Mouse (Mus musculus) cerebellum, adult 9-10 months (tissue): ENCODE results near the gene Olfr286.

Experiments used
- DNase-seq: peaks from one replicate; pipeline ENCODE4 v3.0.0; 2022

Gene Olfr286

DNA sequence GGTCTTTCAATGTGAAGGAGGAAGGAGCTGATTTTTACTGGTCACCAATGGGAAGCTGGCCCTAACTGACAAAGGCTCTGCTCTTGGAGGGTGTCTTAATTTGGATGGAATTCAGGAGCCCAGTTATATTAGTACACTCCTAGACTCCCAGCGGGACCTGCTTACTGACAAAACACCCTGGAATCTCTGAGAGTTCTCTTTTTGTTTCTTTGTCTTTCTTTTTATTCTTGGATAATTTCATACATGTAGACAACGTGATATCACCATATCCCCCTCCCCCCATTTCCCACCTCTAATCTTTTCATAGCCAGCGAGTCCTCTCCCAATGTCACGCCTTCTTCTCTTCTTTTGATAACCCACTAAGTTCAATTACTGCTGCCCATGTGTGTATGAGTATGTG is at the start of gene Olfr286:
TSS of gene Olfr286 (minus strand) at position 101 of the 400 bp plus-strand sequence.
- DNase-seq = no peak

DNA sequence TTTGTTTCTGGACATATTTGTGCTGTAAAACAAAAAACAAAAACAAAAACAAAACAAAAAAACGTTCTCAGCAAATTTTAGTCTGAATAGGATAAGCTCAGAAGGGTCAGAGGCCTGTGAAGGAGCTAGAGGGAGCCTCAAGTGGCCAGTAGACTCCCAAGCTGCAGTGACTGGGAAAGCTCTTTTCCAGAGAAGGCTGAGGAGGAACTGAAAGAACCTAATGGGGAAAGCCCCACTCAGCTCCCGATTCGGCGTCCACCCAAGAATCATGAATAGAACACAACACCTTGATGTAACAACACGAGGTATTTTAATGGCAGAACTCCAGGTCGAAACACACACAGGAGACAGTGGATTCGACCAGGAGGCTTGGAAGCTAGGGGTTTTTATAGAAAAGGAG is 23.5 kb upstream of the Olfr286 start:
- DNase-seq = no peak

DNA sequence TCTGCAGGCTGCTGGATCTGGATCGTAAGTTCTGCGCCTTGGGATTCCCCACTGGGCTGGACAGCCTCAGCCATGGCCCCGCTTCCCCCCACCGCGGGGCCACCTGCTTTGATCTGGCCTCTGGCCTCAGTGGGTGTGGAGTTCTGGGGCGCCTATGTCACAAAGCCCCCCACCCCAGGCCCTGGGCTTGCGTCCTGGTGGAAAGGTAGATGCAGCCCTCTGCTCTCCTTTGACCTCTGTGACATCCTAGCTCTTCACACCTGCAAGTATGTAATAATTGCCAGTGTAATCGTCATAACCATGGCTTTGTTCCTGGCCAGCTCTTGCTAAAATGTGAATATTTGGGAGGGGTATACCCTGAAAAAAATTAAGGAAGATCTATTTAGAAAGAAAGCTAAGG is 22.9 kb upstream of the Olfr286 start, which contains the start of gene H1fnt:
TSS of gene H1fnt (minus strand) at position 101 of the 400 bp plus-strand sequence.
- no peak for DNase-seq

DNA sequence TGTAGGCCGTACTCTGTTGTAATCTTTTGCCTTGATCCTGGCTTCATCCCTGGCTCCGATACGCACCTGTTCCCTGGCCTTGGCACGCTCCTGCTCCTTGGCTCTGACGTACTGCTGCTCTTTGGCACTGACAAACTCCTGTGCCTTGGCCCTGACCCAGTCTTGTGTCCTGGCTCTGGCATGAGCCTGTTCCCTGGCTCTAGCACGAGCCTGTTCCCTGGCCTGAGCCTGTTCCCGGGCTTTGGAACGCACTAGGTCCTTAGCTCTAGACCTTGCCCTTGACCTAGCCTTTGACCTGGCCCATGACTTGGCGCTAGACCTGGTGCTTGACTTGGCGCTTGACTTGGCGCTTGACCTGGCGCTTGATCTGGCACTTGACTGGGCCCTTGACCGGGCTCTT is 22.0 kb upstream of the Olfr286 start:
- DNase-seq = peak; percentile 39

DNA sequence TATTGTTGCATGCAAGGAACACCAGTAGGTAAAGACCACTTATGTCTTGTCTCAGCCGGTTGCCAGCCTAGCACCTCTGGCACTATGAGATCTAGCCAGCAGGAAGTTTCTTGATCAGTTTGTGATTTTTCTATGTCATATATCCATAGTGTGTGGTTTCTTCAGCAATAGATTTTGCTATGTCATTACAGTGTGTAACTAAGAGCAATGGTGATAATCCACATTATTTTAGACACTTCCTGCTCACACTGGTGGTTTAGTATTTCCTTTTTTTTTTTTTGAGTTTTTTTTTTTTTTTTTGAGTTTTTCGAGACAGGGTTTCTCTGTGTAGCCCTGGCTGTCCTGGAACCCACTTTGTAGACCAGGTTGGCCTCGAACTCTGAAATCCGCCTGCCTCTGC is 1.2 kb upstream of the Olfr286 start:
- DNase-seq = no peak

DNA sequence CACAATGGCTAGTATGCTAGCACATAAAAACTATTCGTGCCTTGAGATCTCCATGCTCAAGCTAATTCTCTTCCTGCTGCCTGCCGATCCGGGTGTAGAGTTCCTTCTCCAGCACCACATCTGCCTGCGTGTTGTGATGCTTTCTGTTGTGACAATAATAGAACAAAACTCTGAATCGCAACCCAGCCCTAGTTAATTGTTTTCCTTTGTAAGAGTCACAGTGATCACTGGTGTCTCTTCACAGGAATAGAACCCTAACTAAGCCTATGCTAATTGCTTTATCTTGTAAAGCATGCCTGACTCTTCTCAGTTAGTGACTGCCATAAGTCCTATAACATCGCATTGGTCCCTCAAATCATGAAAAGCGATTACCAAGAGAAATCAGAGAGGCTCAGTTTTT is 8.2 kb downstream of the Olfr286 start:
- no peak for DNase-seq

DNA sequence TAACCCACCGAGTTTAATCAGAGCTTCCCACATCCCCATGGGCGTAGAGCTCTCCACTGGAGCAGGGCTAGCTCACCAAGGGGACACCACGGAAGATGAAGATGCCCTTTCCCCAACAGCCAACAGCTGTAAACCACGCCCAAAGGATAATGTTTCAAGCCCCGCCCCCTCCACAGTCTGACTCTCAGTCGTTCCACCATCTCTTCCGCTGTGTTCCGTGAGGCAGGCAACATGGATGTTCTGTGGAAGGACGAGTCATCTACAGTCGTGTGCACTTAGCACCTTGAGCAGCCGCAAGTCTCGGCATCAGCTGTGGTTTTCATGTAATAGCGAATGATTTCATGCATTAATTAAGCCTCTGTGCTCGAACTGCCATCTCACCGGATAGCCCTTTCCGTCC is 8.6 kb downstream of the Olfr286 start:
- no peak for DNase-seq

DNA sequence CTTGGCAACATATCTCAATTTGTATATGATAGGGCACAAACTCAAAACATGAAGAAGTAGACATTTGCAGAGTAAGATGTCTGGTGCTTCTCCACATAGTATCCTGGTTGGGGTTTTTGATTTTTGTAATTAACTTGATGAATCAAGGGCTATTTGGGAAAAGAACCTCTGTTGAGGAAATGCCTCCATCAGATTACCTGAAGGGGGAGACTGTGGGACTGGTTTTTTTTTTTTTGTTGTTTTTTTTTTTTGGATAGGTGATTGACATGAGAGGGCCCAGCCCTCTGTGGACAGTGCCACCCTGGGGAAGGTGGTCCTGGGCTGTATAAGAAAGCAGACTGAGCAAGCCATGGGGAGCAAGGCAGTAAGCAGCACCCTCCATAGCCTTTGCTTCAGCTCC is 11.9 kb downstream of the Olfr286 start:
- no peak for DNase-seq

DNA sequence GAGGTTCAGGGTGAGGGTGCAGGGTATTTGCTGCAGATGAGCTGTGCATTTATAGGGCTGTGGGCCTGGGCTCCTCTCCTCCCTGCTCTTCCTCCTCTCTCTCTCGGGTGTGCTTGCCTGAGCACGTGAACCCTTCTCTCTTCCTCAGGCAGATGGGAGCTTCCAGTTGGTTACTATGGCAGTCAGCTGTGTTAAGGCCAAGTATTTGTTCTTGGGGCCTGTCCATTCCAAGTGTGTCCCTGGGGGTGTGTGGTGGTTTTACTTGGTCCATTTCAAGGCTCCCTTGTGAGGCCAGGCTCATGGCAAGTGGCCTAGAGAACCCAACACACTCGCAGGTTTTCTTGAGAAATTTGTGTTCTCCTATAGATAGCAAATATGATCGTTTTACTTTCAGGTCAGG is 13.4 kb downstream of the Olfr286 start, which contains the start of the genes Gm44579 and Olfr287:
TSS of gene Gm44579 (minus strand) at position 101 of the 400 bp plus-strand sequence.
TSS of gene Olfr287 (minus strand) at position 180 of the 400 bp plus-strand sequence.
- DNase-seq = peak; percentile 4

DNA sequence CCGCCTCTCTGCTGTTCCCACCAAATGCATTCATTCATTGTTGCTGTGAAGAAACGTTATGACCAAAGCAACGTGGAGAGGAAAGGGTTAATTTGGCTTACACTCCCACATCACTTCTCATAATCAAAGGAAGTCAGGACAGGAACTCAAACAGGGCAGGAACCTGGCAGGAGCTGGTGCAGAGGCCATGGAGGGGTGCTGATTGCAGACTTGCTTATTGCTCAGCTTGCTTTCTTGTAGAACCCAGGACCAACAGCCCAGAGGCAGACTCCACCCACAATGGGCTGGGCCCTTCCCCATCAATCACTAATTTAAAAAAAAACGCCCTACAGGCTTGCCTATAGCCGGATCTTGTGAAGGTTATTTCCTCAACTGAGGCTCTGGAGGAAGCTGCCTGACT is 20.1 kb downstream of the Olfr286 start:
- no peak for DNase-seq

DNA sequence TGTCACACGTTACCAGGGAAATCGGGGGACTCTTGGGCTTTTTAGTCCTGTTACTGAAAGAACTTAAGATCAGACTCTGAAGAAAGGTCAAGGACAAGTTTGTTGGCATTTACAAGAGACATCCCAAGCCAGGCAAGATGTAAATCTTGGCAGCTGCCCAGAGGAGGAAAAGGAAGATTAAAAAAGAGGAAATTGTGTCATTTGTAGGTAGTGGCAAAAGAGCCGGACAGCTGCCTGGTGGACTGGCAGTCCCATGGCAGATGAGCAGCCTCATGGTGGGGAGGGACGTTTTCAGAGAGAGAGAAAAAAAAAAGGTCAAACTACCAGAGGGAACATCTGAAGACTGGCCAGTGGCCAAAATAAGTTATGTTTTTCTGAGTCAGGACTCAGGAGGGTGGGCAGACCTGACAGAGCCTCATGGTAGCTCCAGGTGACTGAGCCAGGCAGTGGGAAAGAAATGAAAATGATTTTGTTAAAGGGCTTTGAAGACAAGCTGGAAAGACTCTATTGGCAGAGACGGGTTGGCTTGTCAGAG is 20.8 kb downstream of the Olfr286 start:
- no peak for DNase-seq

DNA sequence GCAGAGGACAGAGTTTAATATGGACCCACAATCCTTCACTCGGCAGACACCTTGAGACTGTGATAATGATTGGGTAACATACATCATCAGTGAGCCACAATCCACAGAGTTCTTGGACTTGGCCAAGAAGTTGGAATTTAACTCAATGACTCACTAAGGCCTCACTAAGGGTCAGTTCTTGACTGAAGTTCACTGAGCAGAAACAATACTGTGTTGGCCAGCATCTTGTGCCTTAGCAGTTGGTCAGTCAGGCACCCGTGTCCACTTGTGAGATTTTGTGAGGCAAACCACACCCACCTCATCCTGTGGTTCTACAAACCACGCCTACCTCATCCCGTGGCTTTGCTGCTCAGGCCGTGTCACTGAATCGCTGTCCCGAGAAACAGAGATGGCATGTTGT is 24.6 kb downstream of the Olfr286 start:
- no peak for DNase-seq

DNA sequence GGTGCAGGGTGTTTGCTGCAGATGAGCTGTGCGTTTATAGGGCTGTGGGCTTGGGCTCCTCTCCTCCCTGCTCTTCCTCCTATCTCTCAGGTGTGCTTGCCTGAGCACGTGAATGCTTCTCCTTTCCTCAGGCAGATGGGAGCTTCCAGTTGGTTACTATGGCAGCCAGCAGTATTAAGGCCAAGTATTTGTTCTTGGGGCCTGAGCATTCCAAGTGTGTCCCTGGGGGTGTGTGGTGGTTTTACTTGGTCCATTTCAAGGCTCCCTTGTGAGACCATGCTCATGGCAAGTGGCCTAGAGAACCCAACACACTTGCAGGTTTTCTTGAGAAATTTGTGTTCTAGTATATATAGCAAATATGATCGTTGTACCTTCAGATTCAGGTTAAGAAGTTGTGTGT is 38.8 kb downstream of the Olfr286 start, which contains the start of gene Olfr288:
TSS of gene Olfr288 (minus strand) at position 101 of the 400 bp plus-strand sequence.
- no peak for DNase-seq

DNA sequence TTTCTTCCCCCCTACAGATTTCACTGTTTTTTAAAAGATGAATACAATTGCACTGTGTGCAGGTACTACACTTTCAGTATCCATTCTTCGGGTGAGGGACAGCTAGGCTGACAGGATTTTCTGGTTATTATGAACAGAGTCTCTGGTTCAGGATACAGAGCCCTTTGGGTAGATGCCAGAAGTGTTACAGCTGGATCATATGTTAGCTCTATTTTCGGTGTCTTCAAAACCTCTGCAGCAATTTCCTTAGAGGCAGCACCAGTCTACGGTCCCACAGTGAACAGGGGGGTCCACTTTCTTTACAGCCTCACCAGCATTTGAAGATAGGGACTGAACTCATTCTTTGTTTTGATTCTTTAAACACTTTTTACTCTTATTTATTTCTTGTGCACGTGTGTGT is 49.8 kb downstream of the Olfr286 start:
- no peak for DNase-seq

DNA sequence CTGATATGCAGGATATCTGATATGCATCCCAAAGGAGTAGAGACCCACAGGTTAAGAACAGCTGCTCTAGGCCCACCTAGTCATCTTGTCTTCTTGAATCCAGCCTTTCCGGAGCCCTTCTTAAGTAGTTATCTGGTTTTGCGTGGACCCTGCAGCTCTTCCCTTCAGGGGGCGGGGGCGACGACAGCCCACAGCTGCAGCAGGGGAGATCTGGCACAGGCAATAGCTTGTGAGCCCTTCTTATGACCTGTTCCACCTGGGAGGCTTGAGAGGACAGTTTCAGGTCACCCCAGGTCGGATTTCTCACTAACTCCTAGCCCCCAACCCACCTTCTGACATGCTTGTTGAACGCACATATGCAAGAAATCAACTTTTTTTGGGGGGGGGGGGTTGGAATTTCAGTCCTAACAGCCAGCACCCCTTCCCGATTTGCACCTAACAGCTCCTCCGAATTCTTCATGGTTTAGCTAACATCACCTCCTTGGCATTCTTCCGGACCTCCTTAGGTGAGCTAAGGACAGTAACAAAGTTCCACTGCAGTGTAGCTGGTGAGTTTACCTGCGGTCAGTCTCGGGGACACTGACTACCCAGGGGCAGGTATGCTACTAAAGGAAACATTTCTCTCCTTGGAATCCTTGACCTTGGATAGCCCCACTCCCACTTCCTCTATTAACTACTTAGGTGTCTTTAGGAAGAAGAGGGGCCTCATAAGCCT is 52.2 kb downstream of the Olfr286 start:
- DNase-seq = peak; percentile 63

DNA sequence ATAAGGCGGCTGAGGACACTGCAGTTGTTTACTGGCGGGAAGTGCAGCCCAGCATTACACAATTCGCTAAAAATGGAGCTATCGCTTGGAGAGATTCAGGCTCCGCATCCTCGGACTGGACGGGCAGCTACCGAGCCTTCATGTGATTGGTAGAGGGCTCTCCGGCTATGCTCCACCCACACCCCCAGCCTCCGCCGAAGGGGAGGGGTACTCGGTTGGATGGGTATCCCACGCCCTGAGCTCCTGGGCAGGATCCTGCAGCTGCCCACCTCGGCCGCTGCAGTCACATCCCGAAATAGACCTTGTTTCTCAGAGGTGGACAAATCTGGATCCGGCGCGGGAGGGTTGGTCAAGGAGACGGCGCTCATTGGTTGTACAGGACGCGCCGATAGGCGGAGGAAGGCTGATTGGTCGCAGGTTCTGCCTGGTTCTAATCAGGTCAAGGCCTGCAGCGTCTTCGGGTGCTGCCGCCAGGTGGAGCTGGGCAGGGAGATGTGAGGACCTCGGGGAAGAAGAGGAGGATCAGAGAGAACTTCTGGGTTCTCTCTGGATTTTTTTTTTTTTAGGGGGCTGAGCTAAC is 53.0 kb downstream of the Olfr286 start:
- DNase-seq = peak; percentile 99

DNA sequence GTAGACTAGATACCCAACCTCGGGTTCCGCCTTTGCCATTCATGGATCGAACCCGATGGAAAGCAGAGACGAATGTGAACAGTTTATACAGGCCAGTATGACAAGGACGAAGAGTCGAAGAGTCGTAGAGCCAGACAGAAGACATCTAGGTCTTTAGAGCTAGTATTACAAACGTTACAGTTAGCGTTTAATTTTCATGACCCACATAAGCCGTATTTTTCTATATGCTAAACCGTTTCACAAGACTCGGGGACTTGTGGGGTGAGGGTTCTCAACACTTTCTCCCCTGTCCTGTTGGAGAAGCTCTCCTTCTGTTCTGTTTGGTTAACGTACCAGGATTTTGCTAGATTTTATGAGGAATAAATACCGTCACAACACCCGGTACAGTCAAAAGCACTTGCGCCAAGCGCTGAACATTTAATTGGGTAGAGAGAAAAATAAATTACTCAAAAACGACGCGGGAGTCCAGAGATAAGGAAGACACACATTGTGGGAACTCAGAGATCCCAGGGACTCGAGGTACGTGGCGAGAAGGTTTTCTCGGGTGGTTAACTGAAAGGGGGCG is 53.6 kb downstream of the Olfr286 start:
- DNase-seq = no peak

DNA sequence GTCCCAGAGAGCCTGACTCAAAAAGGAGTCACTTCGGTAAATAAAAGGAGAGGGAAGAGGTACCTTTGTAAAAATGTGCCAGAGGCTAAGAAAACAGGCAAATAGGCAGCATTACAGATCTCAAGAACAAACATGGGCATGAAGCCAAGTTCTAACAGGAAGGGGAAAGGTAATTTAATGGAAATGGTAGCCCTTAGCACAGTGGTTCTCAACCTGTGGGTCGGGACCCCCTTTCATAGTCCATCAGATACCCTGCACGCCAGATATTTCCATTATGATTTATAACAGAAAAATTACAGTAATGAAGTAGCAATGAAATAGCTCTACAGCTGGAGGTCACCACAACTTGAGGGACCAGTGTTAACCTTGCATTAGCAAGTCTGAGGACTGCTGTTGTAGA is 56.9 kb downstream of the Olfr286 start:
- no peak for DNase-seq
